Mouse (Mus musculus) liver, embryonic 13.5 days (tissue): Measurements from ENCODE around the gene Bhlhb9. TPM values are rescaled to one million over a fixed set of nuclear protein-coding genes. Genes with fewer than 3 reads are reported as not detected.
A peak's percentile ranks its signal among the peaks of the same experiment; 100 is the strongest.
"Not testable (repeated sequence)": the region's sequence is repeated elsewhere in the genome, so short reads cannot be mapped to it uniquely, and the experiment has no call there.

Experiments used
- ATAC-seq: fragments of 200-750 bp; cut with Nextera tagmentation; 2 replicates; pipeline ENCODE4 v1.8.0; 2017; ENCODE audit warnings: low read depth, mild to moderate bottlenecking, moderate number of reproducible peaks, moderate library complexity
- DNase-seq: peaks from one replicate; pipeline ENCODE4 v3.0.0; 2022
- H3K27ac ChIP-seq: fragments of 300-500 bp; sonication (generic); 2 replicates; pipeline ENCODE4 v1.5.1; 2015; ENCODE audit warnings: moderate library complexity, mild to moderate bottlenecking, inconsistent platforms
- H3K27me3 ChIP-seq: fragments of 300-500 bp; sonication (generic); 2 replicates; pipeline ENCODE4 v1.6.1; 2015; ENCODE audit warnings: mild to moderate bottlenecking, inconsistent platforms
- H3K36me3 ChIP-seq: fragments of 300-500 bp; sonication (generic); 2 replicates; pipeline ENCODE4 v1.6.1; 2015; ENCODE audit warnings: mild to moderate bottlenecking, inconsistent platforms
- H3K4me1 ChIP-seq: fragments of 300-500 bp; sonication (generic); replicated peaks from 2 replicates; pipeline ENCODE4 v1.6.1; 2015; ENCODE audit warnings: inconsistent platforms
- H3K4me2 ChIP-seq: fragments of 300-500 bp; sonication (generic); 2 replicates; pipeline ENCODE4 v1.6.1; 2015; ENCODE audit warnings: inconsistent platforms, mild to moderate bottlenecking, moderate library complexity
- H3K4me3 ChIP-seq: fragments of 300-500 bp; sonication (generic); replicated peaks from 2 replicates; pipeline ENCODE4 v1.5.1; 2015; ENCODE audit warnings: mild to moderate bottlenecking, inconsistent platforms
- H3K9ac ChIP-seq: fragments of 300-500 bp; sonication (generic); 2 replicates; pipeline ENCODE4 v1.6.1; 2015; ENCODE audit warnings: mild to moderate bottlenecking, inconsistent platforms
- H3K9me3 ChIP-seq: fragments of 300-500 bp; sonication (generic); replicated peaks from 2 replicates; pipeline ENCODE4 v1.6.1; 2016; ENCODE audit warnings: inconsistent platforms
- WGBS: fragments of 180-500 bp; shearing (Covaris S2); methylation state at CpG from one replicate; pipeline ENCODE4 v1.1.7; 2015; ENCODE audit not compliant: insufficient replicate concordance; 5-methylcytosine and 5-hydroxymethylcytosine counted together
- polyA plus RNA-seq: library from polyadenylated mRNA; unstranded; fragments of >200 nt; fragmentation: Nextera tagmentation; extraction: Ambion mirVana; gene quantifications from 2 replicates; pipeline ENCODE4 v1.2.1, GENCODE M21; 2015

The Bhlhb9 gene
- polyA plus RNA-seq, 1 experiment from 2014 or later, result 12.8 TPM

- H3K27me3 ChIP-seq, H3K4me1 ChIP-seq, H3K36me3 ChIP-seq, H3K9ac ChIP-seq, H3K4me2 ChIP-seq, DNase-seq, H3K9me3 ChIP-seq, H3K27ac ChIP-seq, H3K4me3 ChIP-seq: not testable (repeated sequence)
- ATAC-seq, result peak; percentile 70; the same call in 1 of the 2 replicates
- WGBS, result 18% methylated on average over 1 of the region's 1 CpGs
Measured at GRCm38 (mm10) chrX:135835896-135836295, 38.5 kb downstream of the Bhlhb9 start.

- H3K36me3 ChIP-seq, result no peaks in the 10 kb centered on the region
- no peaks in the 10 kb centered on the region for H3K9me3 ChIP-seq
- H3K4me3 ChIP-seq, result no peak overlapping the region
- H3K9ac ChIP-seq, result no peak overlapping the region
- WGBS, result 57% methylated on average over 2 of the region's 2 CpGs
- H3K4me2 ChIP-seq, result no peak overlapping the region
- H3K27ac ChIP-seq, result no peak overlapping the region
- ATAC-seq (no peak), DNase-seq (no peak)
- no peaks in the 10 kb centered on the region for H3K27me3 ChIP-seq
- no peaks in the 10 kb centered on the region for H3K4me1 ChIP-seq
Measured at GRCm38 (mm10) chrX:135837896-135838295, 40.5 kb downstream of the Bhlhb9 start.

- H3K4me2 ChIP-seq, result peak within 1 kb of the TSS; percentile 63
- H3K4me1 ChIP-seq, H3K27ac ChIP-seq, DNase-seq, H3K27me3 ChIP-seq, H3K36me3 ChIP-seq, ATAC-seq, H3K9ac ChIP-seq, H3K9me3 ChIP-seq: not testable (repeated sequence)
- peak within 1 kb of the TSS; percentile 37 for H3K4me3 ChIP-seq
- WGBS, result 20% methylated on average over 32 of the region's 32 CpGs
Measured at GRCm38 (mm10) chrX:135838521-135839360, 41.3 kb downstream of the Bhlhb9 start, which contains the start of gene Gprasp2. Gene Gprasp2, plus strand, starts transcription at chrX:135839034.

DNA sequence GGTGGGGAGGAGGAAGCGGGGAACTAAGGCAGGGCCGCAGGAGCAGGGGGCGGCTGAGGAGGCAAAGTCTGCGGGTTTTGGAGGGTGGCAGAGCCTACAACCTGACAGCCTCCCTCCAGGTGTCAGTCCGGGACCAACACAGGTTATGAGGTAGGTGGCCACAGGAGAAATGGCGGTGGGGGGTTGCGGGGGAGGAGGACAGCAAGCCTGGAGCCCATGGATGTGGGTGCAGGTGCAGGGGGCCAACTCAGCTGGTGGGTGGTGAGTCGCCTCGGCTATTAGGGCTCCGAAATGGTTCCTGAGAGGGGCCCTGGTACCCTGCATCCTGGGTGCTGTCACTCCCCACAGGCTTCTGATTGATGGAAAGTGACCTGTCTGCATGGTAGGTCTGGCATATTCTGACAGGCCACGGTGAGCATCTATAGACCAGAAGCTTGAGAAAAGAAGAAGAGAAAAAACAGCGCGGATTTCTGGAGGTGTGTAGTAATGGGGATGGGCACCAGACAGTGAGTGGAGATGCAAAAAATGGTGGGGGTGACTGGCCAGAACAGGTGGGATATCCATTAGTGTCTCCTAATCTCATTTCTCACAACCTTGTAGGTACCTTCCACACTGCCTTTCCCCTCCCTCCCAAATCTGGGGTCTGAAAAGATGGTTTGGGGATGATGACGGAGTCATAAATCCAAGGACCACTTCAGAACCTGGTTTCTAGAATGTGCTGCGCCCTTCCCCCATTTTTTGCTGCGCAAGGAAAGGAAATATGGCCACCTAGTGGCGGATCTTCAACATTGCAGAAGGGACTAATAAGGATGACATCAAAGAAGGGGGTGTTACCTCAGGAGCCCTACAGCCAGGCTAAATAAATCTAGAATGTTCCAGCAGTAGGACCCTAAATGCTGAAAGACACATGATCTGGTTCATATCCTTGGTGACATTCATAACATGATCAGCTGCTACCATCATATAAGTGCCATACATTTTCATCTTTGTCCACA, 42.3 kb downstream of the Bhlhb9 start:
- H3K9ac ChIP-seq, H3K4me1 ChIP-seq, DNase-seq, H3K27ac ChIP-seq, H3K9me3 ChIP-seq, ATAC-seq, H3K36me3 ChIP-seq, H3K27me3 ChIP-seq: not testable (repeated sequence)
- Histone ChIP-seq H3K4me2 (peak overlapping the region; percentile 63), H3K4me3 (peak overlapping the region; percentile 37)
- 18% methylated on average over 16 of the region's 17 CpGs for WGBS

DNA sequence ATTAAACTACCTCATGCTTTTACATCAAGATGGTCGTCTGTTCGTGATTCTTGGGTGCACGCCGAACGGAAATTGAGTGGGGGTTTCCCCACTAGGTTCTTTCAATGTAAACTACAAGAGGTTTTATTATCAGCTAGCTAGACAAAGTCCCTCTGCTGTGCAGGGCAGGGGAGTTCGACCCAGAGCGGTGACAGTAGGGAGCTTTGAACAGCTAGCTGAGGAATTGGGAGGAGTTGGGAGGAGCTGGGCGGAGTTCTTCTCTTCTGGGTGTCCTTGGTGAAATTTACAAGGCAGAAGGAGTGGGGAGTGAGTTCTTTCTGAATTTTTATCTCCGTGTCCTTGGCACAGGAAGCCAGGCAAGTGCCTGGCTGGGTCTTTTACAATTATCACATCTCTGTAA, 69.4 kb downstream of the Bhlhb9 start:
- H3K36me3 ChIP-seq, ATAC-seq, H3K9me3 ChIP-seq, DNase-seq, H3K27ac ChIP-seq, H3K4me1 ChIP-seq, H3K4me2 ChIP-seq, H3K9ac ChIP-seq, H3K27me3 ChIP-seq, H3K4me3 ChIP-seq: not testable (repeated sequence)
- WGBS, result 71% methylated on average over 9 of the region's 9 CpGs

GRCm38 (mm10) chrX:135876679-135877078, 79.3 kb downstream of the Bhlhb9 start:
- Histone ChIP-seq H3K4me3 (no peak overlapping the region), H3K27me3 (no peaks in the 10 kb centered on the region), H3K9ac (no peak overlapping the region), H3K36me3 (no peaks in the 10 kb centered on the region), H3K27ac (no peak overlapping the region), H3K9me3 (no peaks in the 10 kb centered on the region), H3K4me2 (no peak overlapping the region), H3K4me1 (no peaks in the 10 kb centered on the region)
- no peak for DNase-seq
- no peak for ATAC-seq
- WGBS, result 57% methylated on average over 1 of the region's 1 CpGs

GRCm38 (mm10) chrX:135879626-135880025, 82.2 kb downstream of the Bhlhb9 start:
- no peak overlapping the region for H3K27ac ChIP-seq
- H3K9ac ChIP-seq, result no peak overlapping the region
- no peaks in the 10 kb centered on the region for H3K27me3 ChIP-seq
- DNase-seq (no peak), ATAC-seq (no peak)
- no peaks in the 10 kb centered on the region for H3K36me3 ChIP-seq
- no peaks in the 10 kb centered on the region for H3K4me1 ChIP-seq
- H3K4me3 ChIP-seq, result no peak overlapping the region
- no peak overlapping the region for H3K4me2 ChIP-seq
- H3K9me3 ChIP-seq, result no peaks in the 10 kb centered on the region
- WGBS, result 44% methylated on average over 1 of the region's 1 CpGs

DNA sequence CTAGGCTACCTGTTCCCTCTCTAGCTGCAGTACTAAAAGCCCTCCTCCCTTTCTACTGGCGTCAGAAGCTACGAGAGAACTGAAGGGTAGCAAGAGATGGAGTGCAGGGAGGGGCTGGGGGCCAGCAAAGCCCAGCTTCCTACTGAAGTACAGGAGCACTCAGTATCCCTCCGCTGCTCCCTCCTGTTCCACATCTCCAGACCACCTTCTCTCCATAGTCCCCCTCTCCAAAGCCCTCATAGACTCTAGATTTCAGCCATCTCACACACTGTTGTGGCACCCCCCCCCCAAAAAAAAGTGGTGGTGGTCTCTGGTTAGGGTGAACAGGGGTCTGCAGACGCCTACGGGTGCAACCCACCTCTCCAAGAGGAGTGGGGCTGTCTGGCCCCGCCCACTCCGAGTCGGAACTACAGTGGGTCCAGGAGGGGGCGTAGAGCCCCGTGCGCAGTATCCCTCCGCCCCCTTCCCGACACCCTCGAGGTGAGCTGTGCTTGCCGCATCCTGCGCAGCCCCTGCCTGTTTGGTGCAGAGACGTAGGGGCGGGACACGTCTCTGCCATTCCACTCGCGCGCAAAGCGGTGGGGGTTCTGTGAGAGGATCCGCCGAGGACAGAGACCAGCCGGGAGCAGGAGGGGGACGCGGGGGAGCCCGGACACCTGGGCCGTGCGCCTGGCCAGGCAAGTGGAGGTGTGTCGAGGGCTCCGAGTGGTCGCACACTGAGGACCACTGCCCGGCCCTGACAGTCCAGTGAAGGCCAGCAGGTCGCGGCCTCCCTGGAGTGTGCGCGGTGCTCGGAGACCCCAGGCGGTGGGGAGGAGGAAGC, 88.2 kb downstream of the Bhlhb9 start:
- H3K27ac ChIP-seq, result no peak overlapping the region
- ATAC-seq, result peak; percentile 94

DNA sequence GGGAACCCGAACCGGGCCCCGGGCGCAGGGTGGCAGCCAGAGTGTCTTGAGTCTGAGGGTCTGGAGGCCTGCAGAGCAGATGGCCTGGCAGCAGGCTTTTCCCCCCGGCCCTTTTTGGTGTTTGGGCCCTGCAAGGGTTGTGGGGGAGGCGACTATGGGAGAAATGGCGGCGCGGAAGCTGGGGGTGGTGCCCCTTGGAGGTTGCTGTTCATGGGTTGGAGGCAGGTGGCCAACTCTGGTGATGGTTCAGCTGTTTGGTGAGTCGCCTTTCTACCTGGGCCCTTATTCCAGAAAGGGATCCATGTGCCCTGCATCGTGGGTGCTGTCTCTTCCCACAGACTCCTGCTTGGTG, 88.8 kb downstream of the Bhlhb9 start:
- H3K9me3 ChIP-seq, result no peaks in the 10 kb centered on the region
- 8% methylated on average over 7 of the region's 11 CpGs for WGBS
- H3K27me3 ChIP-seq, result no peaks in the 10 kb centered on the region
- no peaks in the 10 kb centered on the region for H3K36me3 ChIP-seq
- no peaks in the 10 kb centered on the region for H3K4me1 ChIP-seq
- no peak overlapping the region for H3K27ac ChIP-seq
- peak overlapping the region; percentile 72 for H3K9ac ChIP-seq
- peak overlapping the region; percentile 64 for H3K4me3 ChIP-seq
- H3K4me2 ChIP-seq, result peak overlapping the region; percentile 67
- DNase-seq, result no peak
- ATAC-seq, result peak; percentile 45; the same call in 1 of the 2 replicates

More for the DNA sequence above, 88.2 kb downstream of the Bhlhb9 start:
- DNase-seq, result peak; percentile 41
- WGBS, result 16% methylated on average over 40 of the region's 41 CpGs
- Histone ChIP-seq H3K36me3 (no peaks in the 10 kb centered on the region), H3K9ac (peak overlapping the region; percentile 72), H3K4me3 (peak overlapping the region; percentile 64), H3K27me3 (no peaks in the 10 kb centered on the region), H3K4me2 (peak overlapping the region; percentile 67), H3K4me1 (no peaks in the 10 kb centered on the region), H3K9me3 (no peaks in the 10 kb centered on the region)

GRCm38 (mm10) chrX:135916580-135916979, 119.2 kb downstream of the Bhlhb9 start:
- ATAC-seq (no peak), DNase-seq (no peak)
- Histone ChIP-seq H3K4me1 (no peaks in the 10 kb centered on the region), H3K27ac (no peak overlapping the region), H3K9ac (no peak overlapping the region), H3K4me3 (no peak overlapping the region), H3K36me3 (no peaks in the 10 kb centered on the region), H3K27me3 (no peaks in the 10 kb centered on the region), H3K9me3 (no peaks in the 10 kb centered on the region), H3K4me2 (no peak overlapping the region)
- 73% methylated on average over 4 of the region's 4 CpGs for WGBS

DNA sequence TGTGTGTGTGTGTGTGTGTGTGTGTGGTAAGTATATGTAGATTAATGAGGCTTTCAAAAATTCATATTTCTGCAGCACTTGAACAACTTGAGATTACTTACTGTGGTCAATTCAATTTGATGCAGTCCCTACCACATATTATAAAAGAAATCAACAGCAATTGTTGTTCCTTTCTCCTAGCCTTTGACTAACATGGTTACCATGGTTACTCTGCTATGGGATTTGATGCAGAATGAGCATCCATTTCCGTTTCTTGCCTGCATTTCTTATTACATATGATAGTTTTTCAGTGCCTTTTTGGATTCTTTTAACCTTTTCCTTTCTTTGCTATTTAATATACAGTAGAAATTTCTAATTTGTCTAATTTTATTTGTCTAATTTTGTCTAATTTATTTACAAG, 119.7 kb downstream of the Bhlhb9 start:
- no peak overlapping the region for H3K27ac ChIP-seq
- no peak overlapping the region for H3K9ac ChIP-seq
- no peak for ATAC-seq
- 44% methylated on average over 1 of the region's 1 CpGs for WGBS
- no peaks in the 10 kb centered on the region for H3K9me3 ChIP-seq
- no peaks in the 10 kb centered on the region for H3K4me1 ChIP-seq
- no peak for DNase-seq
- no peaks in the 10 kb centered on the region for H3K36me3 ChIP-seq
- H3K4me3 ChIP-seq, result no peak overlapping the region
- H3K27me3 ChIP-seq, result no peaks in the 10 kb centered on the region
- no peak overlapping the region for H3K4me2 ChIP-seq
